Mouse (Mus musculus) G1E (cell line): ENCODE results near the gene Agbl2.

ENCODE experiments used
- CTCF ChIP-seq: IDR thresholded peaks from 2 replicates; pipeline ENCODE4 v1.5.1; 2012; ENCODE audit warnings: low read depth, low read length, inconsistent platforms, mixed read lengths
- GATA1 ChIP-seq: IDR thresholded peaks from 2 replicates; pipeline ENCODE4 v1.6.1; 2012; ENCODE audit warnings: borderline replicate concordance, low read length, inconsistent platforms, mixed read lengths
- GATA2 ChIP-seq: IDR thresholded peaks from 2 replicates; pipeline ENCODE4 v1.6.1; 2012; ENCODE audit warnings: low read depth, low read length, inconsistent platforms, borderline replicate concordance
- TAL1 ChIP-seq: conservative IDR thresholded peaks from 2 replicates; pipeline ENCODE4 v1.6.1; 2012; ENCODE audit warnings: low read depth, low read length, inconsistent platforms, mixed read lengths

- TF ChIP-seq CTCF (no peak), GATA1 (no peak), TAL1 (no peak), GATA2 (no peak)
Measured at GRCm38 (mm10) chr2:90871180-90871961, 88.8 kb downstream of the Agbl2 start.
